Mouse (Mus musculus) stomach, embryonic 16.5 days (tissue): ENCODE measurements at regions not wholly inside any gene's neighbourhood (a gene's known extent, or its start where the extent isn't known, plus 50 kb on each side); places are given as distances from the start of the nearest gene placed in this dataset.
A peak's percentile ranks its signal among the peaks of the same experiment; 100 is the strongest.

ENCODE experiments used
- ATAC-seq: fragments of 200-750 bp; cut with Nextera tagmentation; 2 replicates; pipeline ENCODE4 v1.8.0; 2017; ENCODE audit warnings: moderate number of reproducible peaks, moderate TSS enrichment; ENCODE audit not compliant: insufficient read depth, low FRiP score
- H3K27ac ChIP-seq: fragments of 300-500 bp; sonication (generic); 2 replicates; pipeline ENCODE4 v1.5.1; 2014; ENCODE audit warnings: low read length
- H3K27me3 ChIP-seq: fragments of 300-500 bp; sonication (generic); 2 replicates; pipeline ENCODE4 v1.6.1; 2014; ENCODE audit warnings: low read length, control low read depth, mixed read lengths; ENCODE audit not compliant: control insufficient read depth, insufficient read depth
- H3K36me3 ChIP-seq: fragments of 300-500 bp; sonication (generic); 2 replicates; pipeline ENCODE4 v1.6.1; 2014; ENCODE audit warnings: low read length; ENCODE audit not compliant: control insufficient read depth, insufficient read depth
- H3K4me1 ChIP-seq: fragments of 300-500 bp; sonication (generic); 2 replicates; pipeline ENCODE4 v1.6.1; 2014; ENCODE audit warnings: low read length, control low read depth, mixed read lengths; ENCODE audit not compliant: control insufficient read depth, insufficient read depth
- H3K4me2 ChIP-seq: fragments of 300-500 bp; sonication (generic); 2 replicates; pipeline ENCODE4 v1.6.1; 2014; ENCODE audit warnings: low read depth, low read length, mixed read lengths
- H3K4me3 ChIP-seq: fragments of 300-500 bp; sonication (generic); replicated peaks from 2 replicates; pipeline ENCODE4 v1.5.1; 2014; ENCODE audit warnings: mild to moderate bottlenecking, low read length
- H3K9ac ChIP-seq: fragments of 300-500 bp; sonication (generic); 2 replicates; pipeline ENCODE4 v1.6.1; 2014; ENCODE audit warnings: low read length
- H3K9me3 ChIP-seq: fragments of 300-500 bp; sonication (generic); replicated peaks from 2 replicates; pipeline ENCODE4 v1.6.1; 2016; ENCODE audit warnings: low read length, control low read depth; ENCODE audit not compliant: control insufficient read depth
- WGBS: fragments of 180-500 bp; shearing (Covaris S2); extraction: QIAGEN DNeasy Blood & Tissue Kit; methylation state at CpG from one replicate; pipeline ENCODE4 v1.1.7; 2014; 5-methylcytosine and 5-hydroxymethylcytosine counted together

GRCm38 (mm10) chr16:49321951-49322350, 264.7 kb downstream of the Myh15 start:
- ATAC-seq, result no peak
- no peak overlapping the region for H3K4me2 ChIP-seq
- WGBS, result 82% methylated on average over 1 of the region's 1 CpGs
- no peaks in the 10 kb centered on the region for H3K4me1 ChIP-seq
- no peak overlapping the region for H3K27ac ChIP-seq
- H3K27me3 ChIP-seq, result no peaks in the 10 kb centered on the region
- H3K4me3 ChIP-seq, result no peak overlapping the region
- no peaks in the 10 kb centered on the region for H3K9me3 ChIP-seq
- H3K9ac ChIP-seq, result no peak overlapping the region
- no peaks in the 10 kb centered on the region for H3K36me3 ChIP-seq

GRCm38 (mm10) chr16:49330725-49331386, 273.6 kb downstream of the Myh15 start:
- Histone ChIP-seq H3K4me1 (no peaks in the 10 kb centered on the region), H3K36me3 (no peaks in the 10 kb centered on the region), H3K9ac (no peak overlapping the region), H3K4me2 (no peak overlapping the region), H3K9me3 (no peaks in the 10 kb centered on the region), H3K27me3 (no peaks in the 10 kb centered on the region), H3K27ac (no peak overlapping the region), H3K4me3 (no peak overlapping the region)
- no peak for ATAC-seq
- WGBS, result 69% methylated on average over 5 of the region's 5 CpGs

- no peak overlapping the region for H3K4me2 ChIP-seq
- 49% methylated on average over 5 of the region's 5 CpGs for WGBS
Measured at GRCm38 (mm10) chr16:49332107-49332722, 274.9 kb downstream of the Myh15 start.

GRCm38 (mm10) chr16:49335916-49336315, 278.6 kb downstream of the Myh15 start:
- no peaks in the 10 kb centered on the region for H3K4me1 ChIP-seq
- no peaks in the 10 kb centered on the region for H3K36me3 ChIP-seq
- 48% methylated on average over 2 of the region's 2 CpGs for WGBS
- no peak overlapping the region for H3K4me2 ChIP-seq
- H3K27me3 ChIP-seq, result no peaks in the 10 kb centered on the region
- no peak for ATAC-seq
- no peak overlapping the region for H3K9ac ChIP-seq
- no peak overlapping the region for H3K4me3 ChIP-seq
- H3K27ac ChIP-seq, result no peak overlapping the region
- no peaks in the 10 kb centered on the region for H3K9me3 ChIP-seq

More at GRCm38 (mm10) chr16:49332107-49332722, 274.9 kb downstream of the Myh15 start:
- Histone ChIP-seq H3K9ac (no peak overlapping the region), H3K27me3 (no peaks in the 10 kb centered on the region), H3K4me1 (no peaks in the 10 kb centered on the region), H3K9me3 (no peaks in the 10 kb centered on the region), H3K4me3 (no peak overlapping the region), H3K27ac (no peak overlapping the region), H3K36me3 (no peaks in the 10 kb centered on the region)
- peak; percentile 40; the same call in 1 of the 2 replicates for ATAC-seq

- Histone ChIP-seq H3K27ac (no peak overlapping the region), H3K9ac (no peak overlapping the region), H3K27me3 (no peaks in the 10 kb centered on the region), H3K4me3 (no peak overlapping the region), H3K4me2 (no peak overlapping the region), H3K36me3 (no peaks in the 10 kb centered on the region), H3K9me3 (no peaks in the 10 kb centered on the region), H3K4me1 (no peaks in the 10 kb centered on the region)
- no peak for ATAC-seq
- WGBS, result 85% methylated on average over 1 of the region's 1 CpGs
Measured at GRCm38 (mm10) chr16:49337948-49338347, 280.7 kb downstream of the Myh15 start.

- 78% methylated on average over 3 of the region's 3 CpGs for WGBS
- H3K9me3 ChIP-seq, result no peaks in the 10 kb centered on the region
- ATAC-seq, result no peak
- no peak overlapping the region for H3K4me3 ChIP-seq
- H3K4me1 ChIP-seq, result no peaks in the 10 kb centered on the region
- no peak overlapping the region for H3K9ac ChIP-seq
- no peak overlapping the region for H3K27ac ChIP-seq
- H3K36me3 ChIP-seq, result no peaks in the 10 kb centered on the region
- H3K4me2 ChIP-seq, result no peak overlapping the region
- no peaks in the 10 kb centered on the region for H3K27me3 ChIP-seq
Measured at GRCm38 (mm10) chr16:49358404-49358803, 301.1 kb downstream of the Myh15 start.

GRCm38 (mm10) chr16:49361731-49362130, 304.4 kb downstream of the Myh15 start:
- Histone ChIP-seq H3K27ac (no peak overlapping the region), H3K9me3 (no peaks in the 10 kb centered on the region), H3K4me1 (no peaks in the 10 kb centered on the region), H3K9ac (no peak overlapping the region), H3K4me2 (no peak overlapping the region), H3K4me3 (no peak overlapping the region), H3K27me3 (no peaks in the 10 kb centered on the region), H3K36me3 (no peaks in the 10 kb centered on the region)
- ATAC-seq, result no peak
- WGBS, result 82% methylated on average over 1 of the region's 1 CpGs

- Histone ChIP-seq H3K4me1 (no peaks in the 10 kb centered on the region), H3K4me3 (no peak overlapping the region), H3K4me2 (no peak overlapping the region), H3K9me3 (no peaks in the 10 kb centered on the region), H3K27me3 (no peaks in the 10 kb centered on the region), H3K9ac (no peak overlapping the region), H3K36me3 (no peaks in the 10 kb centered on the region), H3K27ac (no peak overlapping the region)
- 64% methylated on average over 9 of the region's 9 CpGs for WGBS
- 0 out of 2 replicates have a peak, but pooled peaks have one; percentile 37 for ATAC-seq
Measured at GRCm38 (mm10) chr16:49369450-49369849, 312.2 kb downstream of the Myh15 start.

- no peak overlapping the region for H3K9ac ChIP-seq
- ATAC-seq, result no peak
- WGBS, result 67% methylated on average over 4 of the region's 4 CpGs
- H3K4me2 ChIP-seq, result no peak overlapping the region
- H3K9me3 ChIP-seq, result no peaks in the 10 kb centered on the region
- no peaks in the 10 kb centered on the region for H3K36me3 ChIP-seq
- H3K4me3 ChIP-seq, result no peak overlapping the region
- H3K27ac ChIP-seq, result no peak overlapping the region
- no peaks in the 10 kb centered on the region for H3K4me1 ChIP-seq
- no peaks in the 10 kb centered on the region for H3K27me3 ChIP-seq
Measured at GRCm38 (mm10) chr16:49375108-49375507, 317.8 kb downstream of the Myh15 start.
